Mouse (Mus musculus) lung, postnatal 0 days (tissue): ENCODE results near the gene Tiam2.

Experiments
- CTCF ChIP-seq: IDR thresholded peaks from 2 replicates; pipeline ENCODE4 v1.5.1; 2016; ENCODE audit warnings: antibody characterized with exemption, mild to moderate bottlenecking
- EP300 ChIP-seq: IDR thresholded peaks from 2 replicates; pipeline ENCODE4 v1.6.1; 2016; ENCODE audit warnings: antibody characterized with exemption, mild to moderate bottlenecking, control low read depth

GRCm38 (mm10) chr17:3412771-3413170 lies 86.4 kb downstream of the Tiam2 start:
- TF ChIP-seq EP300 (no peak), CTCF (no peak)
